Mouse (Mus musculus): ENCODE data around the gene Stx1b.

GRCm38 (mm10) chr7:127813821-127814220 is 10.5 kb downstream of the Stx1b start:
- TF ChIP-seq CTCF (IDR thresholded peaks at IDR 0.05; ENCODE audit: low read depth, low read length) = no peak
- no peak for TF ChIP-seq TAL1 (conservative IDR thresholded peaks at IDR 0.05; ENCODE audit: low read depth, low read length)
- no peak for TF ChIP-seq GATA1 (IDR thresholded peaks at IDR 0.05; ENCODE audit: borderline replicate concordance, low read length)
- TF ChIP-seq GATA2 (IDR thresholded peaks at IDR 0.05; ENCODE audit: borderline replicate concordance, low read depth, low read length) = no peak
- no peak for TF ChIP-seq POLR2AphosphoS5 (IDR thresholded peaks at IDR 0.05; ENCODE audit: insufficient replicate concordance, low read depth, low read length)
